Mouse (Mus musculus) adrenal gland, adult 8-10 months (tissue): ENCODE measurements at regions not wholly inside any gene's neighbourhood (a gene's known extent, or its start where the extent isn't known, plus 50 kb on each side); places are given as distances from the start of the nearest gene placed in this dataset.

Experiments
- DNase-seq: peaks from one replicate; pipeline ENCODE4 v3.0.0; 2022

DNA sequence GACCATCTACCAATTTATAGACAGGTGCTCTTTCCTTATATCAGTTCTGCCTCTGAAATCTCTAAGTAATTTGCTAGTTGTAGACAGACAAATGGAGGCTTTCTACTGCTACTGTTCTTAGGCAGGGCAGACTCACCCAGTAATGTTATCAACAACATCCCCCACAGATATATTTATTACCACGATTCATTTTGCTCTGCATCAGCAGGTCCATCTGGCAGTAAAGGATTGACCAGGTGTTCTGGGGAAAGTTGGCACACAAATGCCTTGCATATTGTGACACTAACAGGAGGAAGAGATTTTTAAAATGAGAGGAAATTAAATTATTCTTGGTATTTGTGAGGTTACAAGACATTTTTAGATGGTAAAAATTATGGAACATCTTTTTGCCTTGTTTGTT is 627.3 kb upstream of the Tmprss15 start:
- DNase-seq: no peak

DNA sequence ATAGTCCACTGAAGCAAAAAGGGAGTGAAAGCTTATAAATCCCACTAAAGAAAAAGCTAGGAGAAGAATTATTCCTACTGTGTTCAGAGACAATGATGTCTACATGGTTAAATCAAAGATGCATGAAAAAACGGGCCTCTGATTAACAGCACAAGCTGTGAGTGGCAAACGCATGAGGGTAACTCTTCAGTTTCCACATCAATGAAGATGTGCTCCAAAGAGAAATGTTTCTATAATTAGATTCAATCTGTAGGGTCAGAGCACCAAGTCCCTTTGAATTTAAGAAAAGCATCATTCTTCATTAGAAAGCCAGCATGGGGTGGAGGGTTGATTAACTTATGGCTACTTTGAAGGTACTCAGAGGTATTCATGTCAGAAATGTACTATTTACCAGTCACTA is 601.5 kb upstream of the Tmprss15 start:
- no peak for DNase-seq

DNA sequence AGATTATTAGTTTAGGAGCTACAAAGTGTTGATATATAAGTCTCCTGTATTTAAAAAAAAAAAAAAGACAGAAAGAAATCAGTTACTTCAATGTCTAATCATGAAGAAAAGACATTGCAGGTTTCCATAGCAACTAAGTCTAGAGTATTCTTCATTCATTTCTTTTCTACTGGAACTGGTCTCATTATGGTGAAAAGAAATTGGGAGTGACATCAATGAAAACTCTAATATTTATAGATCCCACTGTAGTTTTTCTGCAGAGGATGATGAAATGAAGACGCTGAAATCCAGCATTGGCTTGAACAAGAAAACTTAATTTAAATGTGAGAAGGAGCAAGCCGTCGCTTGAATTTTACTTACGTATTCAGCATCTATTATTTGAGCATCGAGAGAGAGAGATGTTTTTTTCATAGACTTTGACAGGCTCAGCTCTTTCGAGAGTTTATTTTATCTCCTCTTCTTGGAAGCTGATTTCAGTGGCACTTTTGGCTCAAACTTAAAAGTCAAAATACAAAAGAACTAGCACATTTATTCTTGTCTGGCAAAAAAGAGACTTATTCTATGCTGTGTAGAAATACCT is 560.4 kb upstream of the Tmprss15 start:
- no peak for DNase-seq

DNA sequence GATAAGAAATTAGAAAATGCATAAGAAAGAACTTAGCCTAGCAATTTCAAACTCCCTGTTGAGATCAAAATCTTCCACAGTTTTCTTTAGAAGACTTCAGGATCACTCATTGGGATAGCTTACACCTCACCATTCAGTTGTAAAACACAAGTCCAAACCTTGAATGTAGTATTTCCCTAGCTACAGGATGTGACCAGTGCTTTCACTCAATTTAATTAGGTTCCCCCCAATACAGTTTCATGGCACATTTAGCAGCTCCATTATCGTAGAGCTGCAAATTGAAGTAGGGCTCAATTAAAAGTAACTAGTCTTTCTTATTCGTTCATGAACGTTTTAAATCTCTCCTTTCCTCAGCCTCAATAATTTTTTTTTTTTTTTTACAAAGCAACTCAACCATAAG is 550.0 kb upstream of the Tmprss15 start:
- no peak for DNase-seq

DNA sequence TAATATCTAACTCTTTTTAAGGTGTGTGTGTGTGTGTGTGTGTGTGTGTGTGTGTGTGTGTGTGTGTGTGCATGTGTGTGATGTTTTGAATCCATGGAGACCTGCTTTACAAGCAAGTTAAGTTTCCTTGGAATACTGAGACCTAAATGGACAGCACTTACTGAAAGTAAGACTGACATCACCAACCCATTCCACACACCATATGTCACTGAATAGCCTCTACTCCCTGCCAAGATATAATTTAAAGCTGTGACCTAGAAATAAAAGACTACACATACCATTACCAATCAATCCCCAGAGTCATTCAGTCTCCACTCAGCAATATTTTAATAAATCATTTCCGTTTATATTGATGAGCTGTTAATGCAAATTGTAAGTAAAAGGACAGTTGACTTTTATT is 536.2 kb upstream of the Tmprss15 start:
- no peak for DNase-seq

DNA sequence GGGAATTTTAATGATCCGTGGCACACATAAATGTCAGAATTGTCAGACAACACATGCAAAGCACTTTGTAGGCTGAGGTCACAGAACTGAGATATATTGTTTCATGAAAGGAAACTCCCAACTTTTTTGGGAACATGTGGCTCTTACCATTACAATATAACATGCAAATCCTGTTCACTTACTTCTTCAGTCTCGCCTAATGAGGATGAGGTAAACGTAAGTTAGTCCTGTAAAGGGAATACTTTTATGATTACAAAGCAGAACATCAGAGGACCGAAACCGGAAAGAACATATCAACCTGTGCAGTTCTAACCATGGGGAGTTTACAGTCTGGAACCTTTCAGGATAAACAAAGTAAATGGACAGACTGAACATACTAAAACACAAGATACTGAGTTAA is 520.1 kb upstream of the Tmprss15 start:
- DNase-seq: no peak

DNA sequence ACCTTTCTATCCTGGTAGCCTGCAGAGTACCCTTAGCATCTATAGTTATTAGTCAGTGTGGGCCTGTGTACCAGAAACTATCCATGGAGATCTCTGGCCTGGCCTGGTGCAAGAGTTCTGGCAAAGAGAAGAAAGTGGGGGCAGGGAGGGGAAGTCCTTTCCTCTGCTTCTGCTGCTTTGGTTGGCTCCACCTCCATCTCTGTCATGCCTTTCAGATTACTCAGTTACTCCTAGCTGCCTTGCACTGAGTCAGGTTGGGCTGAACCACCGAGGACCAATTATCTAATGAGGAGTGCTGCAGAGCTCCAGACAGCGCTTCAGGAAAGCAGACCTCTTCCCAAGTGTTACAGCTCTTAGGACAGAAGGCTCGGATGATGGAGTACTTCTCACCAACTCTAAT is 500.0 kb upstream of the Tmprss15 start:
- DNase-seq: no peak

DNA sequence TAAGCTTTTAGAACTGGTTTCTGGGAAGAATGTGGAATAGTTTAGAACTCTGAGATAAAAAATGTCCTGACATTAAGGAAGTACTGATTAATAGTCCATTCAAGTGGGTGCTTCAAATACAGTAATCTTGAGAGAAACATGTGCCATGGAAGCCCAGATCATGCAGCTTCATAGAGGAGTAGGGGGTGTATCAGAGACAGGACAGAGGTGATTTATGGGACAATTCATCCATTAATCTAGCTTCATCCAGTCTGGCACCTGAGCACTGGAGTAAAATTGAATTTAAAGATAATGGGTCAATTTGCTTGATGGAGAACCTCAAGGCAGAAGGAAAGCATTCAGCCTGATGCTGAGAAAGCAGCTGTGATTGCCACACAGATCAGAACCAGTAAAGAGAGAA is 494.8 kb upstream of the Tmprss15 start:
- no peak for DNase-seq

DNA sequence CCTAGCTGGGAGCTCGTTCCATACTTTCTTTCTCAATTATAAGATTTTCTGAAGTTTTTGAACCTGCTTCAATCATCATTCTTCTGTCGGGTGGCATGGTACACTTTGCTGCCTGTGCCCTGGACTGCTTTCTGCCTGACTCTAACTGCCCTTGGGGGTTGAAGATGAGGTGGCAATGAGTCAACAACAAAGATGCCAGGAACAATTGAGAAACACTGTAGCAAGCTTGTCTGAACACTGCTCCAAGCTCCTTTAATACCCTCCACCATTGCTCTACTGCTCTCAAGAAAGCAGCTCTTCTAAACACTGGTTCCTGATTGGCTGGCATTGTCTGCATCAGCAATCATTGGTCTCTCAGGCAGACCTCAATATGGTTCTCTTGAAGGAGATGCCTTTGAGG is 480.0 kb upstream of the Tmprss15 start:
- DNase-seq: no peak

DNA sequence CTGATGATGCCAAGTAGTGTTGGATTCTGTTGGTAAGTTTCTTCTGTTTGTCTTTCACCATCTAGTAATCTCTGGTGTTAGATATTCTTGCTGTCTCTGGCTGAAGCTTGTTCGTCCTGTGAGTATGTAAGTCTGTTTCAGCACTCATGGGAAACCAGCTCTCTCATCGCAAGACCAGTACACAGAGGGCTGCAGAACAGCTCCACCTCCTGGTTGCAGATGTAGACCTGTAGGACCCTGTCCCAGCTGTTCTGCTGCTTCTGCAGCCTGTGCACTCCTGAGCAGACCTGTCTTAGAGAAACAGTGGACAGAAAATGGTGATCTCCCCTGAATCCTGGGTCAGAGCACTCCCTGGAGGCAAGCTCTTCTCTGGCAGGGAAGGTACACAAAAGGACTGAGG is 443.5 kb upstream of the Tmprss15 start:
- DNase-seq: no peak

DNA sequence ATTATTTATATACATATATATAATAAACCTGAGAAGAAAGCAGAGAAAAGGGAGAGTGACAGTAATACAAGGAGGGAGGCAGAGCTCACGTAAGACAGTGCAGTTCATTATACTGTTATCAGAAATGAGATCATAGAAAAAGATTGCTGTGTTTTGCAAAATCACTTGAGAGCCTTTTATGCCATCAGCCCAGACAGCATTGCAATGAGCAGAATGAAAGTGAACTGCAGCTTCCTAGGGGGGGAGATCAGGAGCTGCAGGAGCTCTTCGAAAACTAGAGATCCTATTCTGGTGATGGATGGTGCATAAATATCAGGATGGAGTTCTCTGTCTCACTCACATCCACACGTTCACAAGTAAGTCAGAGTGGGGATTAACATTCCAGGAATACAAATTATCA is 401.6 kb upstream of the Tmprss15 start:
- DNase-seq: no peak

DNA sequence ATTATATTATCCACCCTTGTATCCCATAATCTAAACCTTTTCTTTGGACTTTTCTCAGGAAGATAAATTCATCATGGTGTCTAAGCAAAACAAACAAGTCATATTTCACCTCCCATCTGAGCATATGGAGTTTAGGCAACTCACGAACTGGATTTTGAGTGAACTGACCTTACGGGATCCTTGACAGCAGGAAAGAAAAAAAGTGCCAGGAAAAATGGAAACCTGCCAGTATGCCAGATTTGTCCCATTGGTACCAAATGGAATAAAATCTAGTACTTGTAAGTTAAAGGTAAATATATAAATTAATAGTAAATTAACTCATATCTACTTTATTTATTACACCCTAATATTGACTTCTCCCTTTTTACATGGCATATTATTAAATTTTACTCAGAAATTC is 360.0 kb upstream of the Tmprss15 start:
- no peak for DNase-seq

DNA sequence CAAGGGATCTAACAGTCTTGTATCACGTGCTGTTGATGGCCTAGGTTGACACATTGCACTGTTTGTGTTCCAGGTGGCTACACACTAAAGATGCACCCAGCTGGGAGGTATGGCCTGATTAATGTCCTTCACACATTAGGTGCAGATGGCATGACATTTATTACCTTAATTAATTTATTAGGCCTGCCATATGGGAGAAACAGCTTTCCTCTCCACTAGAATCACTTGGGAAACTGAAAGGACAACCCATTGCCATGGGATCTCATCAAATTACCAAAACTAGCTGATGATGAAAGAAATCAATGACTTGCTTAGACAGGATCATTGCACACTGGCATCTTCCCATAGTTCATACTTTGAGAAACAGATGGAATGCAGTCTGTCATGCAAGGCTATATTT is 358.8 kb upstream of the Tmprss15 start:
- DNase-seq: no peak

DNA sequence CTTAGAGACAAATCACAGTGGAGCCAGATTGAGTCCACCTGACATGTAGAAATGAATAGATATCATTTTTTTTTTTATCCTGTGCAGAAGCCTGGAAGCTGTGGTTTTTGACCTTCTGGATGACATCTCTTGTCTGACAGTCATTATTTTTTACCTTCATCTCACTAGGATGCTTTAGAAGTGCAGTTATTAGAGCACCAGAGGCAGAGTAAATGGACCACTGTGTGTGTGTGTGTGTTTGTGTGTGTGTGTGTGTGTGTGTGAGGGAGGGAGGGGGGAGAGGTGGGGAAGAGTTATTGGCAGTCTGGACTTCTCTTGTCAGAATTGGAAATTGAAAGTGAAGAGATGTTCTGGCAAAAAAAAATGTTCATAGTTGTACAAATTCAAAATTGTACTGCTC is 316.5 kb upstream of the Tmprss15 start:
- DNase-seq: no peak

DNA sequence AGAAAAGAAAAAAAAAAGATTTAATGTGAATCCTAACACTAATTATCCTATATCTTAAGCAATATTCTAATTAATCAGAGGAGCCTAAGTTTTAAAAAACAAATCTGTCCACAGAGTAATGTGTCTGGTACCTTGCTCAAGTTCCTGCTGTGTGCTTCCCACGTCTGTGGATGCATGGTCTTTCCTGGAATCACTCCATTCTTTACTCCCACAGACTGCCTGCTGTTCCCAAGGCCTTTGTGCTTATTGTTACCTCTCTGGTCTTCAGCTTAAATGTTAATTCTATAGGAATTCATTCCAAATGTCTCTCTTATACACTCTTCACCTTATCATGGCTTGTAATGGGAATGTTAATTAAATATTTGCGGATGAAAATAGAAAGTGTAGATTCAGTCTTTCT is 315.3 kb upstream of the Tmprss15 start:
- DNase-seq: no peak

DNA sequence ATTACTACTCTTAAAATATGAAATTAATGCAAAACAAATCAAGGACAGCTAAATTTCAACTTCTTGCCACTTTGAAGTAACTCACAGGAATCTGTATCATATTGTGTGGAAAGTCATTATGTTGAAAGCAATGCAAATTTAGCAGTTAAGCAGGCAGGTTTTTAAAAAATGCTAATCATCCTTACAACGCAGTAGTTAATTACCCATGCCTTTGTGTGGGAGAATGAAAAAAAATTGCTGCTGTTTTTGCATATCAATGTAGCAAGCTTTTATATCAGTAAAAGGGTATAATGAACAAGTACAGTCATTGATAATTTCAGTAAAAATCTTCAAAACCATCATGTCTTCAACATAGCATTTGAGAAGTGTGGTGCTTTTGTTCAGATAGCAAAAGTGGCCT is 313.2 kb upstream of the Tmprss15 start:
- DNase-seq: no peak

DNA sequence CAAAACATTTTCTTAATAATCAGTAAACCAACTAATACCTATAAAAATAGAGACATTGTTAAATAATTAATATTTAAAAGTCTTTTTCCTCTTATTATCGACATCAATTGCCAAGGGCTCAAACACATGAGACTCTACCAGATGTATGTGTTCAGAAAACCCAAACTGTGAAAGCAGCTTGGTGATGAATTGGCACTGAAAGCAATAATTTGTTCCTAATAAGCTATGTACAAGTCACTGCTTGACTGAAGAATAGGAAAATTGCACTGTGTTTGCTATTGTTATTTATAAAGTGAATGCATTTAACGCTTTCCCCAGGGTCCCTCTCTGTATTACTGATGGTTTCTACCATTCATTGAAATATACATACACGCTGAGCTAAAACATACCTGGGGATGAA is 309.2 kb upstream of the Tmprss15 start:
- no peak for DNase-seq

DNA sequence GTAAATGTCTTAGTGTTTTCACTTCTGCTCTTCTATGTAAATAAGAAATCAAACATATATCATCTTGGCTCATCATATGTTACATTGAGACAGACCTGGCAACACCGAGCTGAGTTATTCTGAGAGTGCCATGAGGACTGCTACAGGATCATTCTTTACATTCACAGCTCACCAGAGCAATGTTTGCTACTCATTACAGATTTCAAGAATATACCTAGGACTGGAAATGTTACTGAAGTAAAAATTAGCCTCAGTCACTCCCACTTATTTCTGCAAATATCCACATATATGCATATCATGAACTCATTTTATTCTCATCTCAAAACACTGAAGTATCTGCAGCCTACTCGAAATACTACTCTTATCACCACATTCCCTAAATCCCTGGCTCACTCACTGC is 307.6 kb upstream of the Tmprss15 start:
- no peak for DNase-seq

DNA sequence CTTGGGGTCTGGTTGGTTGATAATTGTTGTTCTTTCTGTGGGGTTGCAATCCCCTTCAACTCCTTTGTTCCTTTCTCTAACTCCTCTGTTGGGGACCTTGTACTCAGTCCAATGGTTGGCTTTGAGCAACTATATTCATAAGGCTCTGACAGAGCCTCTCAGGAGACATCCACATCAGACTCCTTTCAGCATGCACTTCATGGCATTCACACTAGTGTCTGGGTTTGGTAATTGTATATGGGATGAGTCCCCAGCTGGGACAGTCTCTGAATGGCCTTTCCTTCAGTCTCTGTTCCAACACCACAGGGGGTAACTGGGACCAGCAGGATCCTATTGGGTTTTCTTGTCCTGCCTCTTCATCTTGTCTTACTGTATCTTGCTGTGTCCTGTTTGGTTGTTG is 303.5 kb upstream of the Tmprss15 start:
- no peak for DNase-seq

DNA sequence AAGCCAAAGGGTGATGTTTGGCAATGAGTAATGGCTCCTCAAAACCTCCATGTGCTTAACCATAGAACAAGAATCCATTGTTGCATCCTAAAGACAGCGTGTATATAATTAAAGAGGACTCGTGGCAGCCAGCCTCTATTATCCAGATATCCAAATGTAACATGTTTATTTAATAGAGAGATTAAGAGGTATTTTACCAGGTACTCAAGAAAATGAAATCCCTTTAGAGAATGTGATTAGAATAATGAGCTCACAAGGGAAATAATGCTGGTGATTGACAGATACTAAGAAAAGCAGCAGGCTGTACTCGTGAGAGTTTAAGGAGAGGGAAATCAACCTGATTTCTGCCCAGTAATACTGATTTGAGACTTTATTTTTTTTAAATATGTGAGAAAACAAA is 295.5 kb upstream of the Tmprss15 start:
- no peak for DNase-seq

DNA sequence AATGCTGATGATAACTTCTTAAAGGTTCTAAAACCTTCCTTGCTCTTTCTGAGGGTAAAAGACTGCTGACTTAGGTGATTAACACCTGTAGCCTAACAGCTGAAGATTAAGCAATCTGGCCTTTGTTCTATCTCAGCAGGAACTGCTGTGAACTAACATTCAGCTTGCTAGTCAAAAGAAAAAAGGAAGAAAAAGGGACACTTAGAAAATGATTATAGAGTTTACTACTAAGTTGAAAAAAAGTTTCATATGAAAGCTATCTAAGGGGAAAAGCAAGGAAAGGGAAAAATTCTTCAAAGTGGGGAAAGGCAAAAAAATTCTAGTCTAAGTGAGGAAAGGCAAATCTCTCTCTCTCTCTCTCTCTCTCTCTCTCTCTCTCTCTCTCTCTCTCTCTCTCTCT is 259.2 kb upstream of the Tmprss15 start:
- no peak for DNase-seq

DNA sequence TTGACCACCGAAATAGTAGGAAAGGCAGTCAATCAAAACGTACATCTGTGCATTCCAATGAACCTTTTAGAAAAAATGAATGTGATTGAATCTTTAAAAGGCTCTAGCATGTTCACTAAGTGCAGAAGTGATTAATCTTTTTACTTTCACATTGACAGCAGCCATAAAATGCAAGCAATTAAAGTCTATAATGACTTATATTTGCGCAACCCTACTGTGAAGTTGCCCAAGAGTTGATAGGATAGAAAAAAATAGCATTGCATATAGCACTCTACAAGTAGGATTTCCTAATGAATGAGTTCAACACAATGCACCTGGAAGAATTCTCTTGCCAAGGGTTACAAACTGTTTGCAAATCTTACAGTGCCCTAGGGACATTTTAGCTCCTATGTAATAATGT is 251.6 kb upstream of the Tmprss15 start:
- DNase-seq: no peak

DNA sequence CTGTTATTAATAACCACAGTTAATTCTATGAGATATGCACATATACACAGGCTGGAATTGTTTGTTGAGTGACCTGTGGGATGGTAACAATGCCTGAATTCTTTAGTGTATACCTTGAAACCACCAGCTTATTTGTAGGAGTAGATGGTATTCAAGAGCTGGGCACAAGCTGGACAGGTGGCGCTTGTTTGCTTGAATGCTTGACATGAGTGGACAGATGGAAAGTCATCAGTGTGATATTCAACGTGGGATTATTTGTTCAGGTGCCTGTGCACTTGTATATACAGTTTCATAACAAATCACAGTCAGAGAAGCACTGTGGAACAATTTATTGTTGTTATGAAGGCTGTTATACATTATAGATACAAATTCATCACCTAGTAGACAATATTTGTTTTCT is 245.5 kb upstream of the Tmprss15 start:
- no peak for DNase-seq

DNA sequence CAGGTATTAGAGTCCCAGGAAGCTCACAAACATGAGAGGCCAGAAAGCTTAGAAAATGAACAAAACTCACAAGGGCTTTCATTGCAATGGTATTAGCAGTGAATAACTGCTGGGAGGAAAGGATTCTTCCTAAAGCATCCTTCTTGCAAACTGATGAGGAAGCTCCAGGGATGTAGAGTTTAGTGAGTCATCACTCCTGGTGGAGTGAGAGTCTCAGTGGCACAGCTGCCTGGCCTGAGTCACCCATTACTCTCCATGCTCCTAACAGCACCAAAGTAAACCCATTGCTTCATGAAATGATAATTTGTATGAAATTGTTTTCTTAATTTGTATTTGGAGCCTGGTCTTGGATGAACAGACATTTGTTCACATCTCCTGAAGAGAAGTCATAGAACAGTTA is 245.1 kb upstream of the Tmprss15 start:
- DNase-seq: no peak

DNA sequence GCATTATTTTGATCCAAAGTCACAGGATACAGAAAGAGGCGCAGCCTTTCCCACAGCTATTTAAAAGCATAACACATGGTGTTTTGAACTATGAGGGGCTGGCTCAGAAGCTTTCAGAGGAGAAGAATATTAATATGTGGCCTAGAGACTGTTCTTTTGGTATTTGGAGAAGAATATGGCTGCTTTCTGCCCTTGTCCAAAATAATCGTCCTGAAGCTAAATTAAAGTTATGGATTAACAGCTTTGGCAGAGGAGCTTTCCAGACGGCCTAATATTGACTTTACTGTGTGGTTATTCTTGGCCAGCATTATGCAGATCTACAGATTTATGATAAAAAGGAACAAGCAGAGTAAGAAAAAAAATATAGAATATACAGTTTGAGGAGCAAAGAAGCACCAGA is 222.4 kb upstream of the Tmprss15 start:
- no peak for DNase-seq

DNA sequence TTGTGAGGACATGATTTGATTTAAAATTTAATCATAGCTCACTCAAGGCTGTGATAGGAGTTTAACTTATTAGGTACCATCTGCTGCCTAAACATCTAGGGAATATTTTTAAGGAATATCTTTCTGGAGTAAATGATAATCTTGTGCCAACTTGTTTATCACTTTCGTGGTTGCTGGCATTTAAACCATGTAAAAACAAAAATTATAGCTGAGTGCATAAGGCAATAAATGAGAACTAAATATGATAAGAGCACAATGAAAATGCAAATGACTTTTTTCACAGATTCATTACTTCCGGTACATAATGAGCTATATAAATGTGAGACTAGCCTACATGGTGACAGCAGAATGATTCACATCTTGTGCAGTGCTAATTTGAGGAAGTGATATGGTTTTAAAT is 221.8 kb upstream of the Tmprss15 start:
- no peak for DNase-seq
